Mouse (Mus musculus): ENCODE data around the gene Gsto1. TPM values are rescaled to one million over a fixed set of nuclear protein-coding genes. Genes with fewer than 3 reads are reported as not detected.

Gene Gsto1
- polyA plus RNA-seq, 1 experiment, result 508 TPM

Other genes starting within 250 kb of the Gsto1 start
- gene Col17a1, start 162.9 kb upstream of the Gsto1 start, polyA plus RNA-seq (2012; rRNA removed), result 4.2 and 6.1 TPM in 2 replicates
- 86.0 and 86.3 TPM in 2 replicates for gene Sfr1, start 123.3 kb upstream of the Gsto1 start, polyA plus RNA-seq (2012; rRNA removed)
- 4.9 and 7.3 TPM in 2 replicates for gene Gsto2, start 10.6 kb downstream of the Gsto1 start, polyA plus RNA-seq (2012; rRNA removed)
- 0.21 and 0.66 TPM in 2 replicates for gene Cfap43, start 64.3 kb downstream of the Gsto1 start, polyA plus RNA-seq (2012; rRNA removed)
- gene Itprip, start 64.3 kb downstream of the Gsto1 start, polyA plus RNA-seq (2012; rRNA removed), result 6.3 and 7.8 TPM in 2 replicates
- not detected in 2 replicates for gene Cfap58, start 82.7 kb downstream of the Gsto1 start, polyA plus RNA-seq (2012; rRNA removed)